21 mouse cellular contexts compared by ENCODE assay signal in genomic region chr13:99939320-99939671, GRCm38 (mm10). TPM values are rescaled to one million over a fixed set of nuclear protein-coding genes. Genes with fewer than 3 reads are reported as not detected.
DNase-seq lines count a peak whose midpoint lies in the region; ATAC-seq and TF ChIP-seq lines count a peak whose summit lies in the region.
"Had no signal": no experiment of that assay in that cellular context is flagged by ENCODE, and none has a peak within 500 bp of the region (broad histone marks: within the 10 kb centered on the region; RNA-seq: fewer than 3 reads in every experiment).

No protein-coding gene starts in this region.

- H3K4me1 ChIP-seq in forebrain, embryonic 12.5 days, result peaks cover 28% of the 10 kb centered on the region
- 0 out of 2 replicates have a peak, but pooled peaks cover 6% of the 10 kb centered on the region for H3K4me1 ChIP-seq in forebrain, postnatal 0 days (ENCODE audit: insufficient read depth)
- no peaks in the 10 kb centered on the region for H3K4me1 ChIP-seq in kidney, adult 2 months (ENCODE audit: control insufficient read depth, insufficient read depth, low read length)
- H3K4me1 ChIP-seq: stomach, embryonic 15.5 days had no signal

- no peak overlapping the region for H3K9ac ChIP-seq in forebrain, embryonic 12.5 days
- no peak overlapping the region for H3K9ac ChIP-seq in forebrain, postnatal 0 days
- H3K9ac ChIP-seq: liver, embryonic 14.5 days; stomach, embryonic 15.5 days had no signal

- ATAC-seq in forebrain, embryonic 12.5 days (ENCODE audit: low FRiP score), result no peak
- no peak for ATAC-seq in forebrain, postnatal 0 days

- no peaks in the 10 kb centered on the region for H3K9me3 ChIP-seq in forebrain, embryonic 12.5 days
- no peaks in the 10 kb centered on the region for H3K9me3 ChIP-seq in forebrain, postnatal 0 days (ENCODE audit: low read length)
- H3K9me3 ChIP-seq: embryonic facial prominence, embryonic 10.5 days; limb, embryonic 10.5 days; stomach, embryonic 15.5 days had no signal

- no peak for TF ChIP-seq CTCF in forebrain, postnatal 0 days (IDR thresholded peaks at IDR 0.05; ENCODE audit: low read depth)
- no peak for TF ChIP-seq CTCF in brain, embryonic 14.5 days (IDR thresholded peaks at IDR 0.05; ENCODE audit: borderline replicate concordance, extremely low read depth, insufficient read depth, insufficient read length)
- no peak for TF ChIP-seq CTCF in kidney, adult 2 months (conservative IDR thresholded peaks at IDR 0.05; ENCODE audit: insufficient read depth, insufficient read length, low read depth, low read length)

- DNase-seq in forebrain, postnatal 0 days, result no peak
- DNase-seq in 416B (ENCODE audit: low read depth), result peak; percentile 83
- peak; percentile 30 for DNase-seq in brain, embryonic 14.5 days (ENCODE audit: low read depth)
- DNase-seq in kidney, adult 2 months, result no peak
- no peak for DNase-seq in adrenal gland, adult 2 months
- no peak for DNase-seq in right cerebral cortex, postnatal 10 days (ENCODE audit: low spot score in 2 of 2)
- DNase-seq: cerebellum, adult 9-10 months; gastrocnemius, postnatal 10 days; heart, postnatal 14 days; kidney, adult 18-20 months; kidney, postnatal 36 days; layer of hippocampus, postnatal 36 days; lung, postnatal 14 days; right cerebral cortex, postnatal 4 days had no signal

- no peak for TF ChIP-seq POLR2A in brain, embryonic 14.5 days (IDR thresholded peaks at IDR 0.05; ENCODE audit: borderline replicate concordance, extremely low read depth, insufficient read depth, insufficient read length, poor library complexity, severe bottlenecking)
- TF ChIP-seq POLR2A in kidney, adult 2 months (IDR thresholded peaks at IDR 0.05; ENCODE audit: low read depth, low read length), result no peak

- no peak overlapping the region for H3K4me3 ChIP-seq in forebrain, embryonic 12.5 days (replicated peaks)
- no peak overlapping the region for H3K4me3 ChIP-seq in forebrain, postnatal 0 days (ENCODE audit: low read depth, low read length)
- H3K4me3 ChIP-seq in macrophage (ENCODE audit: inconsistent target), result peak overlapping the region; percentile 1; the same call in 1 of the 2 replicates
- no peak overlapping the region for H3K4me3 ChIP-seq in kidney, adult 2 months (ENCODE audit: insufficient read depth, low read depth, low read length)
- H3K4me3 ChIP-seq: embryonic facial prominence, embryonic 10.5 days; limb, embryonic 10.5 days; stomach, embryonic 15.5 days had no signal

- peak overlapping the region; percentile 61; the same call in 1 of the 2 replicates for H3K27ac ChIP-seq in forebrain, embryonic 12.5 days
- H3K27ac ChIP-seq in forebrain, postnatal 0 days (ENCODE audit: low read depth, low read length), result no peak overlapping the region
- peak overlapping the region; percentile 12; the same call in 1 of the 2 replicates for H3K27ac ChIP-seq in macrophage
- no peak overlapping the region for H3K27ac ChIP-seq in kidney, adult 2 months (ENCODE audit: insufficient read depth, low read depth, low read length)
- H3K27ac ChIP-seq: embryonic facial prominence, embryonic 10.5 days; liver, embryonic 14.5 days; stomach, embryonic 15.5 days had no signal

- no peak overlapping the region for H3K4me2 ChIP-seq in forebrain, embryonic 12.5 days
- H3K4me2 ChIP-seq in forebrain, postnatal 0 days (ENCODE audit: low read depth), result no peak overlapping the region
- H3K4me2 ChIP-seq: stomach, embryonic 15.5 days had no signal

- no peaks in the 10 kb centered on the region for H3K79me2 ChIP-seq in macrophage (ENCODE audit: inconsistent target)

- H3K36me3 ChIP-seq in forebrain, embryonic 12.5 days (replicated peaks), result no peaks in the 10 kb centered on the region
- H3K36me3 ChIP-seq in forebrain, postnatal 0 days (ENCODE audit: insufficient read depth), result no peaks in the 10 kb centered on the region
- no peaks in the 10 kb centered on the region for H3K36me3 ChIP-seq in macrophage (ENCODE audit: inconsistent target)
- no peaks in the 10 kb centered on the region for H3K36me3 ChIP-seq in kidney, adult 2 months (ENCODE audit: control insufficient read depth, insufficient read depth, low read length)
- H3K36me3 ChIP-seq: limb, embryonic 10.5 days; stomach, embryonic 15.5 days had no signal

- WGBS in forebrain, embryonic 12.5 days, result 62% methylated on average over 8 of the region's 8 CpGs
- WGBS in forebrain, postnatal 0 days, result 45% methylated on average over 8 of the region's 8 CpGs
- 1% methylated on average over 8 of the region's 8 CpGs for WGBS in macrophage (ENCODE audit: missing documents)
- WGBS in kidney, adult 2 months, result 33% methylated on average over 8 of the region's 8 CpGs

- H3K27me3 ChIP-seq in forebrain, embryonic 12.5 days, result no peaks in the 10 kb centered on the region
- H3K27me3 ChIP-seq in forebrain, postnatal 0 days (ENCODE audit: insufficient read depth, low read length), result no peaks in the 10 kb centered on the region
- no peaks in the 10 kb centered on the region for H3K27me3 ChIP-seq in kidney, adult 2 months (replicated peaks; ENCODE audit: control insufficient read depth, insufficient read depth, low read length)
- H3K27me3 ChIP-seq: stomach, embryonic 15.5 days had no signal

RNA-seq across cellular contexts. Expression of gene Cartpt, which starts 38.4 kb away (rescaled TPM):
- polyA plus RNA-seq in forebrain, embryonic 12.5 days (2016; fragmentation: Nextera tagmentation; extraction: Ambion mirVana), result 7.5 and 9.8 TPM in 2 replicates
- 3.0 and 3.2 TPM in 2 replicates for total RNA-seq in forebrain, postnatal 0 days (2014; rRNA removed)
- 4.4 and 8.0 TPM in 2 replicates for polyA plus RNA-seq in forebrain, postnatal 0 days (2015; fragmentation: Nextera tagmentation; extraction: Ambion mirVana)
- 4.7 and 7.6 TPM in 2 replicates for polyA plus RNA-seq in brain, embryonic 14.5 days (2012; rRNA removed)
- not detected for total RNA-seq in macrophage (2018; cell fraction: chromatin; rRNA removed)
- total RNA-seq in macrophage (2018; cell fraction: cytosol; rRNA removed), result under 1 TPM in 1 of 26 experiments, not detected in 25; 0.10 TPM
- not detected for total RNA-seq in macrophage (2018; cell fraction: nucleus; rRNA removed)
- not detected in 3 replicates for polyA plus RNA-seq in macrophage (2018)
- polyA plus RNA-seq in kidney, adult 2 months (2012; rRNA removed), result not detected in 2 replicates
- total RNA-seq in adrenal gland, adult 2 months (2021), result 10 to 100 TPM; 11.6 to 17.3 TPM
- polyA plus RNA-seq in adrenal gland, adult 2 months (2012; rRNA removed), result 2.4 and 9.3 TPM in 2 replicates
- total RNA-seq: gastrocnemius, postnatal 10 days had no signal
- polyA plus RNA-seq: C2C12; liver, embryonic 14.5 days had no signal

Comparison
In these comparisons a context has a peak if more than half of its experiments do, and no peak if none do; other contexts are left out.
1. H3K27ac ChIP-seq: peak in forebrain, embryonic 12.5 days (single experiment) and macrophage (single experiment); none in forebrain, postnatal 0 days (single experiment) and kidney, adult 2 months (single experiment).
2. DNase-seq: peak in 416B (single experiment) and brain, embryonic 14.5 days (single experiment); none in forebrain, postnatal 0 days (single experiment), kidney, adult 2 months (single experiment), adrenal gland, adult 2 months (single experiment) and right cerebral cortex, postnatal 10 days (0 of 2).